Comparison of ENCODE assay signal across 36 mouse cellular contexts in the genomic region with DNA sequence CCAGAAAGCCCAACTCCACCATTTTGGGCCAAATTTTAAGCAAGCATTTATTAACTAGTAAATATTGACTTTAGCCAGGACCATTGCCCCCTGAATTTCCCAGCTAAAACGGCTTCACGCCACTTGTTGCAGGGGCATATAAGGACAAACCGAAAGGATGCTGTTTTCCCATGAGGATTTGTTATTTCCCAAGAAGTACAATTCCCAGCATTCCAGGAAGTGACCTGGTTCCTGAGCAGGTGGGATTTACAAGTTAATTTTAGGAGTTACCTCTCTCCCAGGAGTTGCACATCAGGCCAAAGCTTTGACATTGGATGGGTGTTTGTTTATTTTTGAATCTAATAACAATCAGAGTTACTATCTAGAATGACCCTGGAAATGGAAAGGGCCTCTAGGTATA. TPM values are rescaled to one million over a fixed set of nuclear protein-coding genes. Genes with fewer than 3 reads are reported as not detected.
"Had no signal": no experiment of that assay in that cellular context is flagged by ENCODE, and none has a peak within 500 bp of the region (broad histone marks: within the 10 kb centered on the region; RNA-seq: fewer than 3 reads in every experiment).

No protein-coding gene starts in this region.

- H3K4me1 ChIP-seq: heart, embryonic 10.5 days; heart, embryonic 13.5 days; heart, embryonic 15.5 days; hindbrain, embryonic 12.5 days; intestine, embryonic 15.5 days; kidney, embryonic 15.5 days; limb, embryonic 10.5 days; limb, embryonic 12.5 days; liver, embryonic 13.5 days; liver, embryonic 15.5 days had no signal

- DNase-seq: forebrain, postnatal 0 days; gastrocnemius, postnatal 14 days; gastrocnemius, postnatal 36 days; heart, postnatal 14 days; kidney, postnatal 25 days; kidney, postnatal 4 days; liver; liver, embryonic 13.5 days; liver, postnatal 0 days had no signal

- ATAC-seq: forebrain, postnatal 0 days; hindbrain, embryonic 16.5 days; inflammation-experienced regulatory T-cells, adult 6 months; intestine, embryonic 15.5 days; intestine, postnatal 0 days; liver, postnatal 0 days had no signal

- H3K4me2 ChIP-seq: heart, embryonic 13.5 days; heart, embryonic 15.5 days; hindbrain, embryonic 12.5 days; hindbrain, embryonic 14.5 days; intestine, embryonic 15.5 days; kidney, embryonic 15.5 days; limb, embryonic 12.5 days; liver, embryonic 13.5 days; liver, embryonic 15.5 days had no signal

- H3K27ac ChIP-seq: heart, embryonic 10.5 days; heart, embryonic 13.5 days; heart, embryonic 15.5 days; hindbrain, embryonic 12.5 days; hindbrain, embryonic 14.5 days; intestine, embryonic 15.5 days; kidney, embryonic 15.5 days; kidney, postnatal 0 days; layer of hippocampus, adult 2 months; left cerebral cortex, adult 2 months; limb, embryonic 10.5 days; limb, embryonic 12.5 days; liver, embryonic 13.5 days; liver, embryonic 15.5 days had no signal

- H3K4me3 ChIP-seq: heart, embryonic 10.5 days; heart, embryonic 13.5 days; heart, embryonic 15.5 days; hindbrain, embryonic 12.5 days; intestine, embryonic 15.5 days; kidney, embryonic 15.5 days; layer of hippocampus, adult 2 months; left cerebral cortex, adult 2 months; limb, embryonic 10.5 days; limb, embryonic 12.5 days; liver, embryonic 13.5 days; liver, embryonic 15.5 days had no signal

- H3K27me3 ChIP-seq: heart, embryonic 13.5 days; heart, embryonic 15.5 days; hindbrain, embryonic 12.5 days; intestine, embryonic 15.5 days; kidney, embryonic 15.5 days; limb, embryonic 12.5 days; liver, embryonic 13.5 days; liver, embryonic 15.5 days had no signal

- H3K9ac ChIP-seq: forebrain, postnatal 0 days; heart, embryonic 13.5 days; heart, embryonic 15.5 days; hindbrain, embryonic 12.5 days; hindbrain, embryonic 14.5 days; intestine, embryonic 15.5 days; kidney, embryonic 15.5 days; limb, embryonic 12.5 days; liver, embryonic 13.5 days; liver, embryonic 15.5 days; liver, postnatal 0 days had no signal

- H3K9me3 ChIP-seq: heart, embryonic 10.5 days; heart, embryonic 13.5 days; heart, embryonic 15.5 days; hindbrain, embryonic 12.5 days; intestine, embryonic 15.5 days; kidney, embryonic 15.5 days; limb, embryonic 10.5 days; limb, embryonic 12.5 days; liver, embryonic 13.5 days; liver, embryonic 15.5 days had no signal

- H3K36me3 ChIP-seq: heart, embryonic 10.5 days; heart, embryonic 13.5 days; heart, embryonic 15.5 days; hindbrain, embryonic 12.5 days; intestine, embryonic 15.5 days; kidney, embryonic 15.5 days; limb, embryonic 10.5 days; limb, embryonic 12.5 days; liver, embryonic 13.5 days; liver, embryonic 15.5 days had no signal

RNA-seq across cellular contexts. Expression of a gene that starts 7.0 kb away (rescaled TPM):
- total RNA-seq: forebrain, postnatal 0 days; gastrocnemius, adult 18-20 months; gastrocnemius, adult 8-10 months; gastrocnemius, postnatal 14 days; gastrocnemius, postnatal 36 days; heart, adult 18-20 months; heart, postnatal 14 days; hematopoietic stem cell, adult 5-6 weeks; layer of hippocampus, adult 2 months; layer of hippocampus, postnatal 10 days; layer of hippocampus, postnatal 25 days; left cerebral cortex, adult 2 months; left cerebral cortex, postnatal 14 days; left cerebral cortex, postnatal 36 days had no signal
- polyA plus RNA-seq: forebrain, postnatal 0 days; gonadal fat pad, adult 2 months; heart, embryonic 10.5 days; heart, embryonic 13.5 days; heart, embryonic 15.5 days; heart, postnatal 0 days; hindbrain, embryonic 12.5 days; hindbrain, embryonic 14.5 days; hindbrain, embryonic 16.5 days; inflammation-experienced regulatory T-cells, adult 6 months; intestine, embryonic 15.5 days; intestine, postnatal 0 days; kidney, embryonic 15.5 days; kidney, postnatal 0 days; limb, embryonic 10.5 days; limb, embryonic 12.5 days; limb, embryonic 14.5 days; liver, embryonic 13.5 days; liver, embryonic 15.5 days; liver, postnatal 0 days had no signal

RNA-seq across cellular contexts. Expression of a gene that starts 10.1 kb away (rescaled TPM):
- total RNA-seq: hematopoietic stem cell, adult 5-6 weeks; layer of hippocampus, adult 2 months; left cerebral cortex, postnatal 14 days had no signal
- polyA plus RNA-seq: forebrain, postnatal 0 days; heart, embryonic 10.5 days; heart, embryonic 13.5 days; hindbrain, embryonic 14.5 days; hindbrain, embryonic 16.5 days; limb, embryonic 12.5 days; liver, embryonic 13.5 days; liver, embryonic 15.5 days; liver, postnatal 0 days had no signal

RNA-seq across cellular contexts. Expression of a gene that starts 37.0 kb away (rescaled TPM):
- total RNA-seq: forebrain, postnatal 0 days; gastrocnemius, postnatal 36 days; layer of hippocampus, adult 2 months; layer of hippocampus, postnatal 25 days; left cerebral cortex, postnatal 14 days; left cerebral cortex, postnatal 36 days had no signal
- polyA plus RNA-seq: forebrain, postnatal 0 days; gonadal fat pad, adult 2 months; heart, embryonic 10.5 days; hindbrain, embryonic 12.5 days; hindbrain, embryonic 14.5 days; hindbrain, embryonic 16.5 days; intestine, postnatal 0 days; kidney, postnatal 0 days; limb, embryonic 10.5 days; limb, embryonic 12.5 days; limb, embryonic 14.5 days had no signal

RNA-seq across cellular contexts. Expression of a gene that starts 44.4 kb away (rescaled TPM):
- total RNA-seq: forebrain, postnatal 0 days; gastrocnemius, adult 18-20 months; gastrocnemius, adult 8-10 months; gastrocnemius, postnatal 14 days; gastrocnemius, postnatal 36 days; heart, adult 18-20 months; heart, postnatal 14 days; hematopoietic stem cell, adult 5-6 weeks; layer of hippocampus, adult 2 months; layer of hippocampus, postnatal 10 days; layer of hippocampus, postnatal 25 days; left cerebral cortex, adult 2 months; left cerebral cortex, postnatal 14 days; left cerebral cortex, postnatal 36 days had no signal
- polyA plus RNA-seq: forebrain, postnatal 0 days; heart, embryonic 10.5 days; heart, embryonic 13.5 days; heart, embryonic 15.5 days; heart, postnatal 0 days; hindbrain, embryonic 12.5 days; hindbrain, embryonic 14.5 days; hindbrain, embryonic 16.5 days; inflammation-experienced regulatory T-cells, adult 6 months; intestine, embryonic 15.5 days; intestine, postnatal 0 days; kidney, embryonic 15.5 days; kidney, postnatal 0 days; limb, embryonic 10.5 days; limb, embryonic 12.5 days; limb, embryonic 14.5 days; liver, embryonic 13.5 days; liver, embryonic 15.5 days; liver, postnatal 0 days had no signal
